ENCODE assay signal across 16 mouse cellular contexts in the genomic region with DNA sequence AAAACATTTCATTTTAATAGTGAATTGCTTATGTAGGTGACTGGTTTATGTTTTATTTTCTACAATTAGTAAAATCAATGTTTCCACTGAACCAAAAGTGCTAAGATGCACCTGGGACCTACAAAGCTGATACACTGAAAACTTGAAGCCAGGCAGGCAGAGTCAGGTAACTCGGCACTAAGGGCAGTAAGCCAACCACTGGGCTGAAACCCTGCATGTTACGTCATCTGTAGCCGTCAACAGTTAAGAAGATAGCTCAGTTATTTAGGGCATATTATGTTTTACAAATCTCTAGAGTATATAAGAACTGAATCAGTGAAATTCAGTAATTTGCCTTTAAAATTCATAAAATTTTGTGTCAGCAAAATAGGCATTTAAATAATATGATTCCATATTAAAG.
"Had no signal": no experiment of that assay in that cellular context is flagged by ENCODE, and none has a peak within 500 bp of the region (broad histone marks: within the 10 kb centered on the region; RNA-seq: fewer than 3 reads in every experiment).

No protein-coding gene starts in this region.

- H3K27ac ChIP-seq: kidney, postnatal 0 days; layer of hippocampus, adult 2 months; limb, embryonic 12.5 days; liver, embryonic 15.5 days; macrophage; midbrain, embryonic 12.5 days; stomach, postnatal 0 days had no signal

- H3K4me3 ChIP-seq: layer of hippocampus, adult 2 months; limb, embryonic 12.5 days; liver, embryonic 15.5 days; megakaryocyte, embryonic 14.5 days; midbrain, embryonic 12.5 days had no signal

- H3K4me2 ChIP-seq: limb, embryonic 12.5 days; liver, embryonic 15.5 days; lung, embryonic 14.5 days; midbrain, embryonic 12.5 days had no signal

- H3K27me3 ChIP-seq: limb, embryonic 12.5 days; liver, embryonic 15.5 days; megakaryocyte, embryonic 14.5 days; midbrain, embryonic 12.5 days had no signal

- H3K9me3 ChIP-seq: limb, embryonic 12.5 days; liver, embryonic 15.5 days; megakaryocyte, embryonic 14.5 days; midbrain, embryonic 12.5 days had no signal

- DNase-seq: kidney, adult 9 months; kidney, postnatal 4 days; liver; lung, embryonic 14.5 days; lung, postnatal 10 days; right cerebral cortex, adult 18-20 months; right cerebral cortex, postnatal 25 days; thymus, postnatal 4 days had no signal

- H3K9ac ChIP-seq: limb, embryonic 12.5 days; liver, embryonic 15.5 days; lung, embryonic 14.5 days; midbrain, embryonic 12.5 days had no signal

- H3K4me1 ChIP-seq: limb, embryonic 12.5 days; liver, embryonic 15.5 days; megakaryocyte, embryonic 14.5 days; midbrain, embryonic 12.5 days had no signal
